Mouse (Mus musculus) G1E (cell line): Measurements from ENCODE around the gene E130309D02Rik.

Experiments
- CTCF ChIP-seq: IDR thresholded peaks from 2 replicates; pipeline ENCODE4 v1.5.1; 2012; ENCODE audit warnings: low read depth, low read length, inconsistent platforms, mixed read lengths
- GATA1 ChIP-seq: IDR thresholded peaks from 2 replicates; pipeline ENCODE4 v1.6.1; 2012; ENCODE audit warnings: borderline replicate concordance, low read length, inconsistent platforms, mixed read lengths
- TAL1 ChIP-seq: conservative IDR thresholded peaks from 2 replicates; pipeline ENCODE4 v1.6.1; 2012; ENCODE audit warnings: low read depth, low read length, inconsistent platforms, mixed read lengths

- no peak for TF ChIP-seq GATA1
- no peak for TF ChIP-seq CTCF
- no peak for TF ChIP-seq TAL1
Observed at GRCm38 (mm10) chr5:143293404-143293803, 21.8 kb downstream of the E130309D02Rik start, which contains the start of gene Zfp853.
